Mouse (Mus musculus) R1 (cell line): ENCODE results near the gene Coro6.
A peak's percentile ranks its signal among the peaks of the same experiment; 100 is the strongest.

Experiments
- DNase-seq: peaks from one replicate; pipeline ENCODE4 v3.0.0-alpha.2; 2018; ENCODE audit warnings: low read depth, low spot score

The Coro6 gene

GRCm38 (mm10) chr11:77512891-77513810 is 50.9 kb downstream of the Coro6 start:
- peak; percentile 89 for DNase-seq

GRCm38 (mm10) chr11:77513811-77514170 is 51.6 kb downstream of the Coro6 start:
- no peak for DNase-seq

- no peak for DNase-seq
These were observed 52.1 kb downstream of the Coro6 start for GRCm38 (mm10) chr11:77514281-77514831.

- peak; percentile 89 for DNase-seq
These were observed 52.8 kb downstream of the Coro6 start, which contains the start of gene Abhd15 for GRCm38 (mm10) chr11:77514832-77515636. TSS of gene Abhd15 (plus strand) at chr11:77515121.

- peak; percentile 40 for DNase-seq
These were observed 53.7 kb downstream of the Coro6 start, which contains the start of gene Trp53i13 for GRCm38 (mm10) chr11:77515637-77516552. TSS of gene Trp53i13 (minus strand) at chr11:77515980.

- no peak for DNase-seq
These were observed 54.6 kb downstream of the Coro6 start for GRCm38 (mm10) chr11:77516553-77517425.

- DNase-seq = no peak
These were observed 56.0 kb downstream of the Coro6 start for GRCm38 (mm10) chr11:77518051-77518798.

- no peak for DNase-seq
These were observed 56.8 kb downstream of the Coro6 start, which contains the start of gene Gm10392 for GRCm38 (mm10) chr11:77519043-77519442. TSS of gene Gm10392 (minus strand) at chr11:77519198.
